Mouse (Mus musculus): ENCODE results near the gene Synpo2.

The Synpo2 gene

GRCm38 (mm10) chr3:123088284-123088683 lies 147.7 kb downstream of the Synpo2 start:
- no peak for DNase-seq

GRCm38 (mm10) chr3:123085871-123086501 lies 150.0 kb downstream of the Synpo2 start:
- DNase-seq = peak; percentile 50

GRCm38 (mm10) chr3:123081665-123082064 lies 154.3 kb downstream of the Synpo2 start:
- no peak for DNase-seq

- DNase-seq = peak; percentile 27
Observed at GRCm38 (mm10) chr3:123080943-123081342, 155.0 kb downstream of the Synpo2 start.

- DNase-seq = no peak
Observed at GRCm38 (mm10) chr3:123080017-123080725, 155.8 kb downstream of the Synpo2 start.

- no peak for DNase-seq
Observed at GRCm38 (mm10) chr3:123075759-123076158, 160.2 kb downstream of the Synpo2 start.

- no peak for DNase-seq
Observed at GRCm38 (mm10) chr3:123075034-123075433, 160.9 kb downstream of the Synpo2 start.

GRCm38 (mm10) chr3:123073351-123073750 lies 162.6 kb downstream of the Synpo2 start:
- DNase-seq = no peak

- DNase-seq = no peak
Observed at GRCm38 (mm10) chr3:123072472-123072871, 163.5 kb downstream of the Synpo2 start.

GRCm38 (mm10) chr3:123070996-123071395 lies 165.0 kb downstream of the Synpo2 start:
- DNase-seq = no peak

GRCm38 (mm10) chr3:123066836-123067235 lies 169.1 kb downstream of the Synpo2 start:
- no peak for DNase-seq

GRCm38 (mm10) chr3:123065466-123065865 lies 170.5 kb downstream of the Synpo2 start:
- DNase-seq = peak; percentile 24

GRCm38 (mm10) chr3:123064186-123064585 lies 171.8 kb downstream of the Synpo2 start:
- no peak for DNase-seq

- no peak for DNase-seq
Observed at GRCm38 (mm10) chr3:123061931-123062330, 174.0 kb downstream of the Synpo2 start.

- DNase-seq = no peak
Observed at GRCm38 (mm10) chr3:123058832-123059231, 177.1 kb downstream of the Synpo2 start.

- peak; percentile 10 for DNase-seq
Observed at GRCm38 (mm10) chr3:123054178-123054577, 181.8 kb downstream of the Synpo2 start.

GRCm38 (mm10) chr3:123053192-123053938 lies 182.6 kb downstream of the Synpo2 start:
- no peak for DNase-seq

- DNase-seq = no peak
Observed at GRCm38 (mm10) chr3:123042308-123042707, 193.6 kb downstream of the Synpo2 start.

GRCm38 (mm10) chr3:123034752-123035151 lies 201.2 kb downstream of the Synpo2 start, which contains the start of gene Myoz2:
Gene Myoz2 (minus strand): TSS chr3:123035015.
- DNase-seq = no peak

GRCm38 (mm10) chr3:123033804-123034203 lies 202.1 kb downstream of the Synpo2 start:
- no peak for DNase-seq

All from kidney, postnatal 14 days (tissue).